Mouse (Mus musculus): ENCODE measurements at regions not wholly inside any gene's neighbourhood (a gene's known extent, or its start where the extent isn't known, plus 50 kb on each side); places are given as distances from the start of the nearest gene placed in this dataset.

GRCm38 (mm10) chr9:34029503-34030169 lies 456.1 kb upstream of the Kirrel3 start:
- no peaks in the 10 kb centered on the region for H3K36me3 ChIP-seq (ENCODE audit: insufficient read depth)
- WGBS, result 30% methylated on average over 10 of the region's 10 CpGs
- no peaks in the 10 kb centered on the region for H3K27me3 ChIP-seq (ENCODE audit: insufficient read depth, low read length)
- H3K9ac ChIP-seq, result no peak overlapping the region
- no peaks in the 10 kb centered on the region for H3K9me3 ChIP-seq (ENCODE audit: low read depth, low read length)
- DNase-seq (peak; percentile 81), ATAC-seq (ENCODE audit: insufficient read depth) (peak; percentile 90)
- no peak overlapping the region for H3K27ac ChIP-seq (ENCODE audit: low read depth)
- H3K4me2 ChIP-seq, result no peak overlapping the region; the same call in 1 of the 2 replicates
- H3K4me1 ChIP-seq (ENCODE audit: insufficient read depth), result 0 out of 2 replicates have a peak, but pooled peaks cover 4% of the 10 kb centered on the region
- H3K4me3 ChIP-seq (ENCODE audit: low read depth, low read length), result no peak overlapping the region
- TF ChIP-seq CTCF (IDR thresholded peaks at IDR 0.05; ENCODE audit: low read depth), result no peak

- Histone ChIP-seq H3K27me3 (ENCODE audit: insufficient read depth, low read length) (no peaks in the 10 kb centered on the region), H3K9ac (no peak overlapping the region), H3K27ac (ENCODE audit: low read depth) (no peak overlapping the region), H3K4me3 (ENCODE audit: low read depth, low read length) (no peak overlapping the region), H3K9me3 (ENCODE audit: low read depth, low read length) (no peaks in the 10 kb centered on the region), H3K4me1 (ENCODE audit: insufficient read depth) (no peaks in the 10 kb centered on the region), H3K36me3 (ENCODE audit: insufficient read depth) (no peaks in the 10 kb centered on the region), H3K4me2 (no peak overlapping the region)
- peak; percentile 57 for TF ChIP-seq CTCF (IDR thresholded peaks at IDR 0.05; ENCODE audit: low read depth)
- no peak for ATAC-seq (ENCODE audit: insufficient read depth)
- WGBS, result 51% methylated on average over 2 of the region's 2 CpGs
- peak; percentile 53 for DNase-seq
Measured at GRCm38 (mm10) chr9:34054435-34054834, 431.3 kb upstream of the Kirrel3 start.
